ENCODE assay signal across 13 mouse cellular contexts in genomic region chr9:64985037-64985794, GRCm38 (mm10). TPM values are rescaled to one million over a fixed set of nuclear protein-coding genes. Genes with fewer than 3 reads are reported as not detected.
DNase-seq lines count a peak whose midpoint lies in the region; ATAC-seq and TF ChIP-seq lines count a peak whose summit lies in the region.
"Had no signal": no experiment of that assay in that cellular context is flagged by ENCODE, and none has a peak within 500 bp of the region (broad histone marks: within the 10 kb centered on the region; RNA-seq: fewer than 3 reads in every experiment).

No protein-coding gene starts in this region.

- H3K27ac ChIP-seq in embryonic facial prominence, embryonic 13.5 days, result no peak overlapping the region
- no peak overlapping the region for H3K27ac ChIP-seq in embryonic facial prominence, embryonic 10.5 days (replicated peaks)
- peak overlapping the region; percentile 36; the same call in 1 of the 2 replicates for H3K27ac ChIP-seq in layer of hippocampus, adult 2 months
- H3K27ac ChIP-seq in liver, embryonic 14.5 days, result peak overlapping the region; percentile 59
- H3K27ac ChIP-seq: embryonic facial prominence, embryonic 15.5 days; hindbrain, embryonic 13.5 days had no signal

- H3K4me1 ChIP-seq in embryonic facial prominence, embryonic 13.5 days, result no peaks in the 10 kb centered on the region
- H3K4me1 ChIP-seq in embryonic facial prominence, embryonic 10.5 days, result no peaks in the 10 kb centered on the region
- peaks cover 11 to 13% of the 10 kb centered on the region in 2 experiments for H3K4me1 ChIP-seq in liver, embryonic 14.5 days (replicated peaks; ENCODE audit: control insufficient read depth in 2 of 2, insufficient read depth in 2 of 2, low read length in 1 of 2)
- H3K4me1 ChIP-seq: embryonic facial prominence, embryonic 15.5 days; hindbrain, embryonic 13.5 days had no signal

- TF ChIP-seq CTCF in layer of hippocampus, adult 2 months (conservative IDR thresholded peaks at IDR 0.05), result no peak
- no peak for TF ChIP-seq CTCF in brain, embryonic 14.5 days (IDR thresholded peaks at IDR 0.05; ENCODE audit: borderline replicate concordance, extremely low read depth, insufficient read depth, insufficient read length)
- no peak for TF ChIP-seq CTCF in liver, embryonic 14.5 days (IDR thresholded peaks at IDR 0.05; ENCODE audit: low read depth)

- no peak overlapping the region for H3K4me2 ChIP-seq in embryonic facial prominence, embryonic 13.5 days
- peak overlapping the region; percentile 45 for H3K4me2 ChIP-seq in liver, embryonic 14.5 days (ENCODE audit: low read depth)
- H3K4me2 ChIP-seq: embryonic facial prominence, embryonic 15.5 days; hindbrain, embryonic 13.5 days had no signal

- no peak for TF ChIP-seq POLR2A in brain, embryonic 14.5 days (IDR thresholded peaks at IDR 0.05; ENCODE audit: borderline replicate concordance, extremely low read depth, insufficient read depth, insufficient read length, poor library complexity, severe bottlenecking)

- H3K4me3 ChIP-seq in embryonic facial prominence, embryonic 13.5 days, result no peak overlapping the region
- H3K4me3 ChIP-seq in embryonic facial prominence, embryonic 10.5 days, result no peak overlapping the region
- H3K4me3 ChIP-seq in layer of hippocampus, adult 2 months, result no peak overlapping the region
- no peak overlapping the region for H3K4me3 ChIP-seq in liver, embryonic 14.5 days (ENCODE audit: insufficient read depth in 1 of 2, low read depth in 2 of 2, low read length in 2 of 2)
- H3K4me3 ChIP-seq: embryonic facial prominence, embryonic 15.5 days; hindbrain, embryonic 13.5 days had no signal

- H3K36me3 ChIP-seq in embryonic facial prominence, embryonic 13.5 days, result peaks cover 88% of the 10 kb centered on the region
- H3K36me3 ChIP-seq in embryonic facial prominence, embryonic 10.5 days (replicated peaks), result peaks cover 100% of the 10 kb centered on the region
- peaks cover 67% of the 10 kb centered on the region for H3K36me3 ChIP-seq in liver, embryonic 14.5 days (replicated peaks; ENCODE audit: control insufficient read depth, insufficient read depth, low read depth)

- DNase-seq in embryonic facial prominence, embryonic 10.5 days (ENCODE audit: low spot score), result no peak
- peak in 1 of 2 experiments; percentile 35 for DNase-seq in layer of hippocampus, adult 2 months (ENCODE audit: low spot score in 2 of 2)
- no peak for DNase-seq in layer of hippocampus, adult 8-10 months (ENCODE audit: low spot score in 2 of 2)
- peak; percentile 13 for DNase-seq in brain, embryonic 14.5 days (ENCODE audit: low read depth)
- DNase-seq in liver, embryonic 14.5 days (ENCODE audit: low read depth in 3 of 3, low spot score in 3 of 3), result peak; percentile 57 to 69 (median 58)
- DNase-seq in adrenal gland, postnatal 36 days, result no peak
- no peak for DNase-seq in adrenal gland, postnatal 10 days
- DNase-seq: cerebellum, adult 18-20 months had no signal

- no peaks in the 10 kb centered on the region for H3K27me3 ChIP-seq in embryonic facial prominence, embryonic 13.5 days
- no peaks in the 10 kb centered on the region for H3K27me3 ChIP-seq in embryonic facial prominence, embryonic 10.5 days (replicated peaks; ENCODE audit: low read depth, poor library complexity, severe bottlenecking)
- H3K27me3 ChIP-seq in liver, embryonic 14.5 days (ENCODE audit: control insufficient read depth, insufficient read depth, low read length), result no peaks in the 10 kb centered on the region
- H3K27me3 ChIP-seq: embryonic facial prominence, embryonic 15.5 days; hindbrain, embryonic 13.5 days had no signal

- ATAC-seq in embryonic facial prominence, embryonic 13.5 days (ENCODE audit: insufficient number of reproducible peaks, insufficient read depth, low FRiP score, low TSS enrichment, low read depth), result no peak
- ATAC-seq in liver, embryonic 14.5 days (ENCODE audit: insufficient read depth), result peak; percentile 95

- peak; percentile 91 for TF ChIP-seq EP300 in liver, embryonic 14.5 days (IDR thresholded peaks at IDR 0.05; ENCODE audit: low read depth)

- H3K9me3 ChIP-seq in embryonic facial prominence, embryonic 13.5 days, result no peaks in the 10 kb centered on the region
- no peaks in the 10 kb centered on the region for H3K9me3 ChIP-seq in embryonic facial prominence, embryonic 10.5 days
- H3K9me3 ChIP-seq in liver, embryonic 14.5 days (ENCODE audit: control insufficient read depth, low read length), result no peaks in the 10 kb centered on the region
- H3K9me3 ChIP-seq: embryonic facial prominence, embryonic 15.5 days; hindbrain, embryonic 13.5 days had no signal

- WGBS in embryonic facial prominence, embryonic 13.5 days, result 64% methylated on average over 8 of the region's 8 CpGs
- WGBS in embryonic facial prominence, embryonic 10.5 days, result 78% methylated on average over 8 of the region's 8 CpGs
- 19% methylated on average over 8 of the region's 8 CpGs for WGBS in liver, embryonic 14.5 days (ENCODE audit: insufficient replicate concordance)

- H3K9ac ChIP-seq in embryonic facial prominence, embryonic 13.5 days, result peak overlapping the region; percentile 36; the same call in 1 of the 2 replicates
- 0 out of 2 replicates have a peak overlapping the region, but pooled peaks have one; percentile 3 for H3K9ac ChIP-seq in liver, embryonic 14.5 days (replicated peaks)
- H3K9ac ChIP-seq: embryonic facial prominence, embryonic 15.5 days; hindbrain, embryonic 13.5 days had no signal

RNA-seq across cellular contexts. Expression of gene Ints14, which starts 24.5 kb away (rescaled TPM):
- 51.6 and 58.3 TPM in 2 replicates for polyA plus RNA-seq in embryonic facial prominence, embryonic 13.5 days (2015; fragmentation: Nextera tagmentation; extraction: Ambion mirVana)
- polyA plus RNA-seq in embryonic facial prominence, embryonic 10.5 days (2016; fragmentation: Nextera tagmentation; extraction: Ambion mirVana), result 67.3 and 71.4 TPM in 2 replicates
- total RNA-seq in layer of hippocampus, adult 2 months (2021), result 10 to 100 TPM; 19.9 to 20.2 TPM
- 10 to 100 TPM; 19.3 to 22.6 (median 20.1) TPM for total RNA-seq in layer of hippocampus, adult 8-10 months (2022)
- polyA plus RNA-seq in brain, embryonic 14.5 days (2012; rRNA removed), result 33.5 and 35.6 TPM in 2 replicates
- polyA plus RNA-seq in liver, embryonic 14.5 days (2012; rRNA removed), result 13.7 and 14.8 TPM in 2 replicates
- polyA plus RNA-seq in liver, embryonic 14.5 days (2014; fragmentation: Nextera tagmentation; extraction: Ambion mirVana), result 23.3 and 28.1 TPM in 2 replicates
- total RNA-seq in adrenal gland, postnatal 36 days (2021), result 10 to 100 TPM; 24.9 to 30.3 TPM
- total RNA-seq in adrenal gland, postnatal 10 days (2021), result 10 to 100 TPM; 27.5 to 31.5 TPM

RNA-seq across cellular contexts. Expression of gene Slc24a1, which starts 33.8 kb away (rescaled TPM):
- not detected in 2 replicates for polyA plus RNA-seq in embryonic facial prominence, embryonic 13.5 days (2015; fragmentation: Nextera tagmentation; extraction: Ambion mirVana)
- 0.02 and 0.04 TPM in 2 replicates for polyA plus RNA-seq in embryonic facial prominence, embryonic 10.5 days (2016; fragmentation: Nextera tagmentation; extraction: Ambion mirVana)
- total RNA-seq in layer of hippocampus, adult 2 months (2021), result under 1 TPM in 1 of 2 experiments, not detected in 1; 0.10 TPM
- total RNA-seq in layer of hippocampus, adult 8-10 months (2022), result under 1 TPM; 0.08 to 0.30 (median 0.15) TPM
- polyA plus RNA-seq in brain, embryonic 14.5 days (2012; rRNA removed), result 0.05 and 0.11 TPM in 2 replicates
- 0.02 and 0.03 TPM in 2 replicates for polyA plus RNA-seq in liver, embryonic 14.5 days (2012; rRNA removed)
- polyA plus RNA-seq in liver, embryonic 14.5 days (2014; fragmentation: Nextera tagmentation; extraction: Ambion mirVana), result 0.03 TPM in 1 of 2 replicates, not detected in the other
- total RNA-seq in adrenal gland, postnatal 36 days (2021), result not detected
- under 1 TPM; 0.09 to 0.15 TPM for total RNA-seq in adrenal gland, postnatal 10 days (2021)
- total RNA-seq: liver, adult 2 months had no signal
- polyA plus RNA-seq: kidney, embryonic 14.5 days; liver, adult 2 months had no signal

RNA-seq across cellular contexts. Expression of gene Hacd3, which starts 36.3 kb away (rescaled TPM):
- 91.3 and 92.1 TPM in 2 replicates for polyA plus RNA-seq in embryonic facial prominence, embryonic 13.5 days (2015; fragmentation: Nextera tagmentation; extraction: Ambion mirVana)
- polyA plus RNA-seq in embryonic facial prominence, embryonic 10.5 days (2016; fragmentation: Nextera tagmentation; extraction: Ambion mirVana), result 104 and 105 TPM in 2 replicates
- total RNA-seq in layer of hippocampus, adult 2 months (2021), result 100 to 1,000 TPM; 149 to 156 TPM
- total RNA-seq in layer of hippocampus, adult 8-10 months (2022), result 100 to 1,000 TPM; 142 to 169 (median 158) TPM
- 113 and 117 TPM in 2 replicates for polyA plus RNA-seq in brain, embryonic 14.5 days (2012; rRNA removed)
- polyA plus RNA-seq in liver, embryonic 14.5 days (2012; rRNA removed), result 17.9 and 22.9 TPM in 2 replicates
- polyA plus RNA-seq in liver, embryonic 14.5 days (2014; fragmentation: Nextera tagmentation; extraction: Ambion mirVana), result 19.6 and 22.9 TPM in 2 replicates
- total RNA-seq in adrenal gland, postnatal 36 days (2021), result 100 to 1,000 TPM; 251 to 350 TPM
- 100 to 1,000 TPM; 151 to 154 TPM for total RNA-seq in adrenal gland, postnatal 10 days (2021)

RNA-seq across cellular contexts. Expression of gene Dpp8, which starts 47.0 kb away (rescaled TPM):
- polyA plus RNA-seq in embryonic facial prominence, embryonic 13.5 days (2015; fragmentation: Nextera tagmentation; extraction: Ambion mirVana), result 36.7 and 37.2 TPM in 2 replicates
- 37.8 and 37.9 TPM in 2 replicates for polyA plus RNA-seq in embryonic facial prominence, embryonic 10.5 days (2016; fragmentation: Nextera tagmentation; extraction: Ambion mirVana)
- total RNA-seq in layer of hippocampus, adult 2 months (2021), result 100 to 1,000 TPM; 162 to 170 TPM
- 100 to 1,000 TPM; 144 to 176 (median 162) TPM for total RNA-seq in layer of hippocampus, adult 8-10 months (2022)
- polyA plus RNA-seq in brain, embryonic 14.5 days (2012; rRNA removed), result 51.3 and 58.3 TPM in 2 replicates
- 16.8 and 18.5 TPM in 2 replicates for polyA plus RNA-seq in liver, embryonic 14.5 days (2012; rRNA removed)
- polyA plus RNA-seq in liver, embryonic 14.5 days (2014; fragmentation: Nextera tagmentation; extraction: Ambion mirVana), result 11.7 and 13.6 TPM in 2 replicates
- total RNA-seq in adrenal gland, postnatal 36 days (2021), result 100 to 1,000 TPM in 1 of 2 experiments, 10 to 100 TPM in 1; 88.0 to 104 TPM
- 10 to 100 TPM; 74.0 to 86.7 TPM for total RNA-seq in adrenal gland, postnatal 10 days (2021)

Comparison
In these comparisons a context has a peak if more than half of its experiments do, and no peak if none do; other contexts are left out.
1. H3K27ac ChIP-seq: peak in layer of hippocampus, adult 2 months (single experiment) and liver, embryonic 14.5 days (single experiment); none in embryonic facial prominence, embryonic 13.5 days (single experiment) and embryonic facial prominence, embryonic 10.5 days (single experiment).
2. DNase-seq: peak in brain, embryonic 14.5 days (single experiment) and liver, embryonic 14.5 days (3 of 3); none in embryonic facial prominence, embryonic 10.5 days (single experiment), layer of hippocampus, adult 8-10 months (0 of 2), adrenal gland, postnatal 36 days (0 of 2) and adrenal gland, postnatal 10 days (single experiment).